Mouse (Mus musculus) kidney, adult 8-10 months (tissue): ENCODE measurements around the gene Fbxw10.

Experiments
- DNase-seq, 2 experiments: peaks; one replicate each; pipeline ENCODE4 v3.0.0; 2022

Gene Fbxw10

DNA sequence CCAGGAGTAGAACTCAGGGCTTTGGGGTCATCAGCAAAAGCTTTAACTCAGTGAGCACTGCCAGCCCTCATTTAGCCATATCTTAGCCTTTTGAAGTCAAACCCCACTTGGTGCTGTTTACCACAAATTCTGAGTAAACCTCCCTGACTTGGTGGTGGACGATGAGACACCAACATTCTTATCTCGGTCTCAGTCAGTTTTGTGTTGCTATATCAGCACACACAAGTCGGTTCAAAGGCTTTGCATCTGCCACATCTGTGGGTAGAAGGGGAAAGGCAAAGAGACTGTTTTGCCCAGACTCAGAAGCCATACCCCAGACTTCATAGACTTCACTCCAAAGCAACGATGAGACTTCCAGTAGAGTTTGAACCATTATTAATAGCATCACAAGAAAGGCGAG is 2.3 kb upstream of the Fbxw10 start:
- no peak for DNase-seq

DNA sequence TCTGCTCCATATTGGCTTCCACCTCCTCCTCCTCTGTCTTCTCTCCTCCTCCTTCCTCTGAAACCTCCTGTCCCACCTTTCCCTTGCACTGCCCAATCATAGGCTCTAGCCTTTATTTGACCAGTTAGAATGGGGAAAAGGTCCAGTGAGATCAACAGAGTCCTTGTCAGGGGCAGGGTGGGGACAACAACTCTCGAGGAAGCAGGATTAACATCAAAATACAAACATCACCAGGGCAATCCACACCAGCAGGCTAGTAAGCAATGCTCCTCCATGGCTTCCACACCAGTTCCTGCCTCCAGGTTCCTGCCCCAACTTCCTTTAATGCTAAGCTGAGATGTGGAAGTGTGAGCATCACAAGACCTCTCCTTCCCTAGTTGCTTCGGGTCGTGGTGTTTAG is 1.1 kb upstream of the Fbxw10 start:
- DNase-seq, result no peak

DNA sequence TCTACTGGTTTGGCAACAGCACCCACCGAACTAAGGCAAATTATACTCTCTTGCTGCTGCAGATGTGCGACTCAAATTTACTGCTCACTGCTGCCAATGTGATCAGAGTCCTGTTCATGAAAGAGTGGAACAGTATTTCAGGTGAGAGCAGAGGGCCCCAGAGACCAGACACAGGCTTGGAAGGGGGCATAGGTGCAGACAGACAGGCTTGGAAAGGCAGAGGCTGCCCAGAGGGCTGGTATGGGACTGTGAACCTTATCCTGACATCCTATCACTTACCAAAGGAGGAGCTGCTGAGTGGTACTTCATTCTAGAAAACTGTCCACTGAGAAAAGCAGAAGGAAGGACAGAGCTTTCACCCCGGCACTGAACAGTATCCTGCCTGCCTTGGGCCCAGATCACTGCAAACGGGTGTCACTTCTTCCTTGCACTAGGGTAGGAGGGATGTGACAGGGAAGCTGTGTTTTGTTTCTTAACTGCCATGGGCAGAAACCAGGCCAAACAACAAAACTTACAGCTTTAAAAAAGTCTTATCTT is 854 bp downstream of the Fbxw10 start:
- no peak for DNase-seq

- DNase-seq, result no peak
Measured at GRCm38 (mm10) chr11:62848301-62848700, 1.4 kb downstream of the Fbxw10 start.

DNA sequence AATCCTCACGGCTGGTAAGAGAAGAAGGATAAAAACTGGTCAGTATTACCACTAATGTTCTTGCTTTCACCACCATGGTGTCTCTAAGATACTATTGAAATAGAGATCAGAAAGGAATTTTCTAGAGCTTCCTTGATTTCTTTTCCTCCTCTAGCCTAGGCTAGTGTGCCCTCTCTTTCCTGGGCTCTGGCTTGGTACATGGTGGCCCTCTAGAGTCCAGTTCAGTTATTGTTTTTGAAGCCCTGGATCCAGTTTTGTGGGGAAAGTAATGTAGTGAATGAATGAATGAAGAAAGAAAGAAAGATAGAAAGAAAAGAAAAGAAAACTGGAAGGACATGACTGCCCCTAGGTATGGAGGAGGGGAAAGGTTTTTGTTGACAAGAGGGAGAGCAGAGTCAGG is 4.3 kb downstream of the Fbxw10 start:
- peak; percentile 21 to 34 for DNase-seq

GRCm38 (mm10) chr11:62853334-62853733 is 6.5 kb downstream of the Fbxw10 start:
- DNase-seq, result no peak

GRCm38 (mm10) chr11:62865562-62865961 is 18.7 kb downstream of the Fbxw10 start:
- DNase-seq, result no peak

DNA sequence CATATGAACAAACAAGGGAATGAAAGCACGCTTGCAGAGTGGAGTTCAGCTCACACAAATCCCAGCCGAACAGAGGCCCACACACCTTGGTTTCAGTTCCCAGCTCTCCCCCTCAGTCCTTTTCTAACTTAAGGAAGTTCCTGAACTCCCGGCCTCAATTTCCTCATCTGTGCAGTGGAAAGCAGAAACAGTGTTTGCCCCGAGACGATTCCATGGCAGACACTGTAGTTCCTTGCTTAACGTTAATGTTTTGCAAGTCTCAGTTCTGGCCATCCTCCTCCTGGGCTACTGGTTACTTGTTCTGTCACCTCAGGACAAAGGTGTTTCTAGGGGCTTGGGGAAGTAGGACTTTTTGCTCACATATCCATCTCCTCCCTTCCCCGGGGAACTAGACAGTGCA is 19.8 kb downstream of the Fbxw10 start:
- DNase-seq, result no peak

DNA sequence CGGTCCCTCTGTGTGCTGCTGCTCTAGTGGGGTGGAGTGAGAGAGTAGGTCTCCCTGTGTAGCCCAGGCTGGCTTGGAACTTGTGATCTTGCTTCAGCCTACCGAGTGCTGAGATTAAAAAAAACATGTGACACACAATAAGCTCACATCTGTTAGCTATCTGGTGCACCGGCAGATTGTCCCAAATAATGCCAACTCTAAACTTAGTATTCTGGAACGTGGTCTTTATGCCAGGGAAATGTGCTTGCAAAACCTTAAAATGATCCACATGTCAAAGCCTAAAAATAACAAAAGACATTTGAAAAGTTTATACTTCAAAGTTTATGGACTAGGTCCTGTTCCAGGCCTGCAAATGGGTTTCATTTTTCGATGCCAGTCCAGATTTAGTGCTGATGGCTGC is 22.3 kb downstream of the Fbxw10 start:
- no peak for DNase-seq

DNA sequence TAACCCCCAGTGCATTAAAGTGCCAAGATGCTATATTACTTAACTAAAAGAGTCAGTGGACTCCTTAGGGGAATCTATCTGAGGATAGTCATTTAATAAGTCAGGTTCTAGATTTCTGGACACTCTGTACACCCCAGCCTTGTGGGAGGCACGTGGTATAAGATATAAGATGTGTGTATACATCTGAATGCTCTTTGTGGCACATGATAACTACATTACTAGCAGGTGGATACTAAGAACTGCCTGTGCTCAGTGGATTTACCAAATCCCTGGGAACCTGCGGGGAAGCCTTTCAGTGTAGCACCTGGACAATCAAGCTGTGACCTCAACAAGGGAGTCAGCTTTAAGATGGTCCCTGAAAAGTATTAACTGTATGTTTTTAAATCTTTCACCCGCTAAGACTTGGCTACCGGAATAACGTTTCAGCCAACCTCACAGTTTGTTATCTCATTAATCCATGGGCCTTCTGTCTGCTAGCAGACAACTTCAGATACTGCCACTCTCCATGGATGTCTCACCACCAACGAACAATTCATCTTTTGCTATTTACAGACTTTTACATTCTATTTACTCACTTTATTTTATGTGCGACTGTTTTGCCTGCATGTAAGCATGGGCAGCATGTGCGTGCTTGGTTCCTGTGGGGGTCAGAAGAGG is 23.0 kb downstream of the Fbxw10 start:
- DNase-seq, result no peak

- no peak for DNase-seq
Measured at GRCm38 (mm10) chr11:62873479-62873878, 26.6 kb downstream of the Fbxw10 start.

DNA sequence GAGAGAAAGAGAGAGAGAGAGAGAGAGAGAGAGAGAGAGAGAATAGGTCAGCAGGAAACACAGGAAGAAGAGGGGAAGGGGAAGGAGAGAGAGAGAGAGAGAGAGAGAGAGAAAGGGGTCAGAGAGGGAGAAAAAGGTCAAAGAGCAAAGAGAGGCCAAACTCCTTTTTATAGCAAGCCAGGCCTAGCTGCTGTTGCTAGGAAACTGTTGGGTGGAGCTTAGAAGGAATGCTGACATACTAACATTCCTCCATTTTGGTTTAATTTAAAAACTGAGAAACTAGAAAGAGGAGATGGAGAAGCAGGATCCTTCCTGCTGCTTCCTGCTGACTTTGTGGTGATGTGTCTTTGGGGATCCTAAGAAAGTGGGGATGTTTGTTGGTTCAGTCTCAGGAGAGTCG is 28.8 kb downstream of the Fbxw10 start:
- peak in 1 of 2 experiments; percentile 30 for DNase-seq

DNA sequence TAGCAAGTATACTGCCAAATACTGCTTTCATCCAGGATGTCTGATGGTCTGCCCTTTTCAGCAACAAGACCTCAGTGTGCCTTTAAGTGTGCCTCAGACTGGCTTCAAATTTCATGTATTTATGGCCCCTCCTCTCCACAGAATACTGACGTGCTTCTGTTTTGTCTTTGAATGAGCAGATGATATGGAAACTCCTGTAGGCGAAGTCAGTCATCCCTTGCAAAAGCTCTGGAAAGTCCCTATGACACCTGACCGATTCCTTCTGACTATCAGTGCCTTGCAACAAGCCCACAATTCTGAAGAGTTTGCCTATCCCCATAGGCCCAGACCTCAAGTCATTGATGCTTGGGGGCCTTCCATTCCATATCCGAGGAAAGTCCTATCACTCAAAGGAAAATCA is 29.6 kb downstream of the Fbxw10 start:
- no peak for DNase-seq

- DNase-seq, result no peak
Measured at GRCm38 (mm10) chr11:62877391-62877790, 30.5 kb downstream of the Fbxw10 start.

DNA sequence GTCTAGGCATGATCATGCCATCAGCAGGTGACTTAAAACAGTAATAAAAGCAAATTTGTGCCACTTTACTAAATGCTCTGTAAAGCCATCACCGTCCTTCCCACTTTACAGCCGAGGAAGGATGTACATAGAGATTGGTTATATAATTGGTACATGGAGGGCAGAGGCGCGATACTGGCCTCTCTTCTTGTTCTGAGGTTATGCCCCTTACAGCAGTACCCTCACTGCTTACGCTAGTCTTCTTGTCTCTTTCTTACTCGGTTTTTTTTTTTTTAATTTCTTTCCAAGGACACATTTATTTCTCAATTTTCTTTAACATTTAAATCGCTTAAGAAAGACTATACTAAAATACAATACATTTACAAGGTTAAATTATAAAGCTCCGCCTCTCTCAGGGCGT is 31.9 kb downstream of the Fbxw10 start:
- DNase-seq, result no peak

DNA sequence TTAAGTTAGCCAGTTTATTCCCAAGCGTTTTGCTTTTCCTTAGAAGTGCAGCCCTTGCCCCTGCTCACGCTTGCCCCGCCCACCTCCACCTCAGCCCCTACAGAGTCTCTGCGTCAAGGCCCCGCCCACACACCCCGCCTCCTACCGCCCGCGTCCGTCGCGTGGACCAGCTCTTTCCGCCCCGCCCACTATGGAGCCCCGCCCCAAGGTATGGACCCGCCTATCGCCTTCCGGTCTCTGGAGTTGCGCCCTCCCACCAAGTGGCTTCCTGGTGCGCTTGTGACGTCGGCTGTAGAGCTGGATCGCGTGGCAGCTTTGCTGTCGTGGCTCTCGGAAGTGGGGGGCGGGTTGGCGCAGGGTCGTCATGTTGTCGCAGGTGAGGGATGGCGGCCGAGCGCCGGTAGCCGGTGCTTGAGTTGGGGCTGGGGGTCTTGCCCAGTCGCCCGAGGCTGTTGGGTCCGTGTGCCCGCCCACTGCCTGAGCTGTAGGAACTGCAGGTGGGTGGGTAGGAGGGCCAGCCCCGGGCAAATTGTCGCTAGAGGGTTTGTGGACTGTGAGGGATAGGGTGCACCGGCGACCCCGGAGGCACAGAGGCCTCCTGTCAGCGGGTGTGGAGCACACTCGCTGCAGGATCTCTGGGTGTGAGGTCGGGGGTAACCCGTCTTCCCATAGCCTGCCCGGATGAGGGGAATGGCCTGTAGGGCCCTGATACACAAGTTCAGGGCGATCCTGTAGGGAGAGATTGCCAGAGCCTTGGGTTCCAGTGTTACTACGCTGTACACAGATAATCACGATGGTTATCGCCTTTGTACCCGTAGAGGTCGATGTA is 32.6 kb downstream of the Fbxw10 start, which contains the start of gene Tvp23b:
Gene Tvp23b (plus strand): TSS at position 236 of the 829 bp plus-strand sequence.
- DNase-seq, result peak; percentile 98 to 99

DNA sequence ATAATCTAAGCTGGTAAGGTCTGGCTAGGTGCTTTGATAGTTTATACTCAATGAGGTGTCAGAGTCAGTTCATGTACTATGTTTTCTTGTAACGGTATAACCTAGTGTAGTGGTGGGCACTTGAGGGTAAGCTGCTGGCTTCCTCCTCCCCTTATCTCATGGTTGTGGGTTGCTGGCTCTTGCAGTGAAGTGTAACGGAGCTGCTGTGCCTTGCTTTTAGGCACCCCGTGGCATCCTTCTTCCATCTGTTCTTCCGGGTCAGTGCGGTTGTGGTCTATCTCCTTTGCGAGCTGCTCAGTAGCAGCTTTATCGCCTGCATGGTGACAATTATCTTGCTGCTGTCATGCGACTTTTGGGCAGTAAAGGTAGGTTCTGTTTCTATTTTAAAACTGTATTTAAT is 36.5 kb downstream of the Fbxw10 start:
- DNase-seq, result no peak

- DNase-seq, result peak in 1 of 2 experiments; percentile 36
Measured at GRCm38 (mm10) chr11:62885323-62885722, 38.5 kb downstream of the Fbxw10 start.

- DNase-seq, result no peak
Measured at GRCm38 (mm10) chr11:62890796-62891195, 43.9 kb downstream of the Fbxw10 start.

DNA sequence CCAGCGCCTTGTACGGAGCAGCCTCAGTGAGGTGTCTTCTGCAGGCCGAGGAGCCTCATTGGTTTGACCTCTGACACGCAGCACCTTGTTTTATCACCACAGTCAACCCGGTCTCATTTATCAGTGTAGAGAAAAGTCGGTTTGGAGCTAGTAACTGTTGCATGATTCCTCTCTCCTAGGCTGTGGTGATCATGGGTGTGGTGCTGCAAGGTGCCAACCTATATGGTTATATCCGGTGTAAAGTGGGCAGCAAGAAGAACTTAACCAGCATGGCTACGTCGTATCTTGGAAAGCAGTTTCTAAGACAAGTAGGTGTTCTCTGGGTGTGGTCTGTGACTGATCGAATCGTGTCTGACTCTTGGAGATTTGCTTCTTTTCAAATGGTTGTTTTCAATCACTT is 44.9 kb downstream of the Fbxw10 start:
- no peak for DNase-seq

DNA sequence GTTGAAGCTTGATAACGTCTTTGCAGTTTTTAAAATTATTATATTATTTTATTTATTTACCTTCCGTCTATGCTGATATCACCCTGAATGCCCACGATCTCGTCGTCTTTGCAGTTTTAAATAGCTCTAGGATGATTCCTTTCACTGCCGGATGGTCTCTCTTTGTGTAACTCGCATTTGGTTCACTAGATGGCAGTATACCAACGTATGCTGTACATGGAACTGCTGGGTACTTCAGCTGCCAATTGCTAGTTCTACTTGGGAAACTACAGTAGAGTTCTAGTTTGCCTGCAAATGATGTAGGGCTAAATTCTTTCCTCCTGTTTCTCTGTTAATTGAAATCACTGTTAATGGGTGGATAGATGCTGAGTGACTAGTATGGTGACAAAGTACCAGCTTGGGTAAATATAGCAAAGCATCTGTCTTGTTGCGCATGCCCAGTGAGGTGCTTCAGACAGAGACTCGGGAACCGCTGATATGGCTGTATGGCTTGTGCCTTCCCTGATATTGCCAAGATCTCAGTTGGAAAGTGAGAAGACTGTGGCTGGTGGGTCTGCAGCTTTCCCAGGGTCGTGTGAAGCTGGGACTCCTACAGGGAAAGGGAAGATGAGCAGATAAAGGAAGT is 54.9 kb downstream of the Fbxw10 start:
- DNase-seq, result peak; percentile 51 to 58

- no peak for DNase-seq
Measured at GRCm38 (mm10) chr11:62903871-62904495, 57.1 kb downstream of the Fbxw10 start.

- DNase-seq, result no peak
Measured at GRCm38 (mm10) chr11:62909720-62910306, 62.9 kb downstream of the Fbxw10 start.
